Mouse (Mus musculus) hindbrain, embryonic 15.5 days (tissue): ENCODE results near the gene Cnga1. TPM values are rescaled to one million over a fixed set of nuclear protein-coding genes. Genes with fewer than 3 reads are reported as not detected.
A peak's percentile ranks its signal among the peaks of the same experiment; 100 is the strongest.
"Not testable (repeated sequence)": the region's sequence is repeated elsewhere in the genome, so short reads cannot be mapped to it uniquely, and the experiment has no call there.

Experiments
- ATAC-seq: fragments of 200-750 bp; cut with Nextera tagmentation; 2 replicates; pipeline ENCODE4 v1.8.0; 2017; ENCODE audit warnings: low read depth, moderate number of reproducible peaks, moderate TSS enrichment; ENCODE audit not compliant: low FRiP score
- H3K27ac ChIP-seq: fragments of 300-500 bp; sonication (generic); replicated peaks from 2 replicates; pipeline ENCODE4 v1.5.1; 2015; ENCODE audit warnings: mild to moderate bottlenecking, inconsistent platforms
- H3K27me3 ChIP-seq: fragments of 300-500 bp; sonication (generic); 2 replicates; pipeline ENCODE4 v1.6.1; 2015; ENCODE audit warnings: control low read depth, inconsistent platforms
- H3K36me3 ChIP-seq: fragments of 300-500 bp; sonication (generic); 2 replicates; pipeline ENCODE4 v1.6.1; 2015; ENCODE audit warnings: control low read depth, inconsistent platforms
- H3K4me1 ChIP-seq: fragments of 300-500 bp; sonication (generic); replicated peaks from 2 replicates; pipeline ENCODE4 v1.6.1; 2015; ENCODE audit warnings: control low read depth, inconsistent platforms
- H3K4me2 ChIP-seq: fragments of 300-500 bp; sonication (generic); 2 replicates; pipeline ENCODE4 v1.6.1; 2015; ENCODE audit warnings: moderate library complexity, mild to moderate bottlenecking, inconsistent platforms
- H3K4me3 ChIP-seq: fragments of 300-500 bp; sonication (generic); 2 replicates; pipeline ENCODE4 v1.5.1; 2015; ENCODE audit warnings: mild to moderate bottlenecking, inconsistent platforms
- H3K9ac ChIP-seq: fragments of 300-500 bp; sonication (generic); 2 replicates; pipeline ENCODE4 v1.6.1; 2015; ENCODE audit warnings: inconsistent platforms
- H3K9me3 ChIP-seq: fragments of 300-500 bp; sonication (generic); 2 replicates; pipeline ENCODE4 v1.6.1; 2016; ENCODE audit warnings: control low read depth, inconsistent platforms
- WGBS: fragments of 180-500 bp; shearing (Covaris S2); methylation state at CpG from one replicate; pipeline ENCODE4 v1.1.7; 2015; 5-methylcytosine and 5-hydroxymethylcytosine counted together
- polyA plus RNA-seq: library from polyadenylated mRNA; unstranded; fragments of >200 nt; fragmentation: Nextera tagmentation; extraction: Ambion mirVana; gene quantifications from 2 replicates; pipeline ENCODE4 v1.2.1, GENCODE M21; 2015

Gene Cnga1
- polyA plus RNA-seq, 1 experiment from 2014 or later = not detected

GRCm38 (mm10) chr5:72634791-72635271 lies 9.2 kb downstream of the Cnga1 start:
- Histone ChIP-seq H3K27ac (no peak overlapping the region), H3K9me3 (no peaks in the 10 kb centered on the region), H3K4me1 (no peaks in the 10 kb centered on the region), H3K27me3 (no peaks in the 10 kb centered on the region), H3K4me3 (no peak overlapping the region), H3K9ac (no peak overlapping the region), H3K4me2 (no peak overlapping the region), H3K36me3 (no peaks in the 10 kb centered on the region)
- 92% methylated on average over 9 of the region's 9 CpGs for WGBS
- no peak for ATAC-seq

- Histone ChIP-seq H3K36me3 (no peaks in the 10 kb centered on the region), H3K4me1 (no peaks in the 10 kb centered on the region), H3K4me2 (no peak overlapping the region), H3K27ac (no peak overlapping the region), H3K27me3 (no peaks in the 10 kb centered on the region), H3K9me3 (no peaks in the 10 kb centered on the region), H3K4me3 (no peak overlapping the region), H3K9ac (no peak overlapping the region)
- ATAC-seq = no peak
- WGBS = 89% methylated on average over 6 of the region's 6 CpGs
These were observed 14.0 kb downstream of the Cnga1 start for GRCm38 (mm10) chr5:72630026-72630425.

- H3K4me1 ChIP-seq = no peaks in the 10 kb centered on the region
- H3K4me2 ChIP-seq = no peak overlapping the region
- H3K27ac ChIP-seq = no peak overlapping the region
- H3K9me3 ChIP-seq = no peaks in the 10 kb centered on the region
- no peaks in the 10 kb centered on the region for H3K27me3 ChIP-seq
- H3K4me3 ChIP-seq = no peak overlapping the region
- WGBS = 96% methylated on average over 1 of the region's 1 CpGs
- no peak for ATAC-seq
- H3K9ac ChIP-seq = no peak overlapping the region
- H3K36me3 ChIP-seq = no peaks in the 10 kb centered on the region
These were observed 23.1 kb downstream of the Cnga1 start for GRCm38 (mm10) chr5:72621022-72621421.

GRCm38 (mm10) chr5:72617413-72617812 lies 26.7 kb downstream of the Cnga1 start:
- ATAC-seq = no peak
- H3K27ac ChIP-seq = no peak overlapping the region
- H3K9ac ChIP-seq = no peak overlapping the region
- no peak overlapping the region for H3K4me3 ChIP-seq
- H3K4me1 ChIP-seq = no peaks in the 10 kb centered on the region
- no peaks in the 10 kb centered on the region for H3K9me3 ChIP-seq
- H3K4me2 ChIP-seq = no peak overlapping the region
- no peaks in the 10 kb centered on the region for H3K36me3 ChIP-seq
- 91% methylated on average over 4 of the region's 4 CpGs for WGBS
- no peaks in the 10 kb centered on the region for H3K27me3 ChIP-seq

- ATAC-seq = no peak
These were observed 40.9 kb downstream of the Cnga1 start for GRCm38 (mm10) chr5:72603138-72603537.

GRCm38 (mm10) chr5:72601006-72601405 lies 43.1 kb downstream of the Cnga1 start:
- Histone ChIP-seq H3K9me3 (no peaks in the 10 kb centered on the region), H3K36me3 (no peaks in the 10 kb centered on the region), H3K9ac (no peak overlapping the region)

More at GRCm38 (mm10) chr5:72603138-72603537, 40.9 kb downstream of the Cnga1 start:
- Histone ChIP-seq H3K4me2 (no peak overlapping the region), H3K4me1 (no peaks in the 10 kb centered on the region), H3K27me3 (no peaks in the 10 kb centered on the region), H3K9me3 (no peaks in the 10 kb centered on the region), H3K36me3 (no peaks in the 10 kb centered on the region), H3K4me3 (no peak overlapping the region), H3K27ac (no peak overlapping the region), H3K9ac (no peak overlapping the region)
- 89% methylated on average over 4 of the region's 4 CpGs for WGBS

GRCm38 (mm10) chr5:72587192-72587681 lies 56.8 kb downstream of the Cnga1 start, which contains the start of gene Gm5868:
Gene Gm5868 (minus strand): TSS chr5:72587551.
- Histone ChIP-seq H3K9me3 (no peaks in the 10 kb centered on the region), H3K4me1 (peaks cover 7% of the 10 kb centered on the region), H3K9ac (peak within 1 kb of the TSS; percentile 17; the same call in 1 of the 2 replicates), H3K4me3 (peak within 1 kb of the TSS; percentile 40), H3K27me3 (peaks cover 4% of the 10 kb centered on the region; the same call in 1 of the 2 replicates), H3K27ac (no peak within 1 kb of the TSS), H3K36me3 (no peaks in the 10 kb centered on the region), H3K4me2 (peak within 1 kb of the TSS; percentile 71)
- ATAC-seq = peak; percentile 78
- WGBS = 4% methylated on average over 34 of the region's 38 CpGs

More at GRCm38 (mm10) chr5:72601006-72601405, 43.1 kb downstream of the Cnga1 start:
- Histone ChIP-seq H3K4me2 (no peak overlapping the region), H3K4me1 (no peaks in the 10 kb centered on the region), H3K27ac (no peak overlapping the region), H3K27me3 (no peaks in the 10 kb centered on the region), H3K4me3 (no peak overlapping the region)
- 11% methylated on average over 5 of the region's 5 CpGs for WGBS
- ATAC-seq = no peak

- WGBS = 48% methylated on average over 25 of the region's 25 CpGs
- not testable (repeated sequence) for H3K27ac ChIP-seq, H3K9me3 ChIP-seq, H3K36me3 ChIP-seq, H3K27me3 ChIP-seq, H3K4me1 ChIP-seq
- peak overlapping the region; percentile 40 for H3K4me3 ChIP-seq
- ATAC-seq = peak; percentile 30; the same call in 1 of the 2 replicates
- H3K4me2 ChIP-seq = peak overlapping the region; percentile 71
- H3K9ac ChIP-seq = 0 out of 2 replicates have a peak overlapping the region, but pooled peaks have one; percentile 17
These were observed 57.3 kb downstream of the Cnga1 start for GRCm38 (mm10) chr5:72586667-72587191.

GRCm38 (mm10) chr5:72586122-72586521 lies 58.0 kb downstream of the Cnga1 start:
- WGBS = 49% methylated on average over 7 of the region's 7 CpGs

GRCm38 (mm10) chr5:72580970-72581332 lies 63.1 kb downstream of the Cnga1 start, which contains the start of gene Zar1:
Gene Zar1 (minus strand): TSS chr5:72581254.
- peak within 1 kb of the TSS; percentile 42 for H3K4me3 ChIP-seq
- not testable (repeated sequence) for H3K36me3 ChIP-seq, H3K9me3 ChIP-seq, H3K4me1 ChIP-seq, H3K27ac ChIP-seq, H3K27me3 ChIP-seq
- peak; percentile 74 for ATAC-seq
- 0 out of 2 replicates have a peak within 1 kb of the TSS, but pooled peaks have one; percentile 29 for H3K9ac ChIP-seq
- H3K4me2 ChIP-seq = peak within 1 kb of the TSS; percentile 66
- 11% methylated on average over 17 of the region's 21 CpGs for WGBS

More at GRCm38 (mm10) chr5:72586122-72586521, 58.0 kb downstream of the Cnga1 start:
- ATAC-seq, H3K4me2 ChIP-seq, H3K27me3 ChIP-seq, H3K27ac ChIP-seq, H3K9me3 ChIP-seq, H3K4me1 ChIP-seq, H3K36me3 ChIP-seq, H3K4me3 ChIP-seq, H3K9ac ChIP-seq: not testable (repeated sequence)

GRCm38 (mm10) chr5:72580088-72580969 lies 63.7 kb downstream of the Cnga1 start:
- H3K4me1 ChIP-seq, H3K36me3 ChIP-seq, H3K27me3 ChIP-seq, H3K9me3 ChIP-seq, H3K27ac ChIP-seq: not testable (repeated sequence)
- 4% methylated on average over 58 of the region's 73 CpGs for WGBS
- peak overlapping the region; percentile 42 for H3K4me3 ChIP-seq
- peak; percentile 78 for ATAC-seq
- peak overlapping the region; percentile 66 for H3K4me2 ChIP-seq
- 0 out of 2 replicates have a peak overlapping the region, but pooled peaks have one; percentile 29 for H3K9ac ChIP-seq

GRCm38 (mm10) chr5:72579599-72579998 lies 64.5 kb downstream of the Cnga1 start:
- H3K9ac ChIP-seq, ATAC-seq, H3K4me1 ChIP-seq, H3K27ac ChIP-seq, H3K27me3 ChIP-seq, H3K9me3 ChIP-seq, H3K36me3 ChIP-seq: not testable (repeated sequence)
- 22% methylated on average over 10 of the region's 10 CpGs for WGBS
- peak overlapping the region; percentile 66 for H3K4me2 ChIP-seq
- peak overlapping the region; percentile 42; the same call in 1 of the 2 replicates for H3K4me3 ChIP-seq
